Mouse (Mus musculus) embryo, embryonic 10.5 days (tissue): Measurements from ENCODE around the gene Slc33a1.

ENCODE experiments used
- DNase-seq: peaks from one replicate; pipeline ENCODE4 v3.0.0-alpha.2; 2015; ENCODE audit warnings: low spot score

Gene Slc33a1

GRCm38 (mm10) chr3:63897177-63897576, 67.4 kb downstream of the Slc33a1 start:
- peak; percentile 65 for DNase-seq

GRCm38 (mm10) chr3:63896303-63896702, 68.3 kb downstream of the Slc33a1 start:
- peak; percentile 23 for DNase-seq

- peak; percentile 56 for DNase-seq
Measured at GRCm38 (mm10) chr3:63895786-63896185, 68.8 kb downstream of the Slc33a1 start.

- DNase-seq = no peak
Measured at GRCm38 (mm10) chr3:63893677-63894076, 70.9 kb downstream of the Slc33a1 start.

GRCm38 (mm10) chr3:63892154-63892553, 72.4 kb downstream of the Slc33a1 start:
- no peak for DNase-seq
